Mouse (Mus musculus) MEL (cell line): ENCODE results near the gene Mt1. TPM values are rescaled to one million over a fixed set of nuclear protein-coding genes. Genes with fewer than 3 reads are reported as not detected.

Experiments
- DNase-seq: peaks from one replicate; pipeline ENCODE4 v3.0.0; 2011; ENCODE audit warnings: low read depth, low spot score
- H3K27ac ChIP-seq: 2 replicates; pipeline ENCODE4 v1.5.1; 2012; ENCODE audit warnings: low read depth, mild to moderate bottlenecking, control low read depth, low read length, moderate library complexity; ENCODE audit not compliant: control insufficient read depth
- H3K27me3 ChIP-seq, 2 experiments: fragments of 150-350 bp in 1 of 2; sonication (generic) in 1 of 2; 2 replicates each; pipeline ENCODE4 v1.6.1; 2012; ENCODE audit warnings: low read length in 2 of 2, mild to moderate bottlenecking in 2 of 2, improper control_type of control experiment in 1 of 2, moderate library complexity in 1 of 2; ENCODE audit not compliant: insufficient read depth in 2 of 2, control insufficient read depth in 1 of 2
- H3K36me3 ChIP-seq, 2 experiments: 2 replicates each; pipeline ENCODE4 v1.6.1; 2012 to 2014; ENCODE audit warnings: low read length in 2 of 2, improper control_type of control experiment in 1 of 2, inconsistent platforms in 1 of 2, mild to moderate bottlenecking in 1 of 2; ENCODE audit not compliant: insufficient read depth in 2 of 2, control insufficient read depth in 1 of 2
- H3K4me1 ChIP-seq, 2 experiments: fragments of 150-350 bp in 1 of 2; sonication (generic) in 1 of 2; 2 replicates each; pipeline ENCODE4 v1.6.1; 2012; ENCODE audit warnings: low read length in 2 of 2, improper control_type of control experiment in 1 of 2, mild to moderate bottlenecking in 1 of 2; ENCODE audit not compliant: insufficient read depth in 2 of 2, control insufficient read depth in 1 of 2
- H3K4me3 ChIP-seq, 2 experiments: fragments of 150-350 bp in 1 of 2; sonication (generic) in 1 of 2; 2 replicates each; pipeline ENCODE4 v1.5.1; 2012; ENCODE audit warnings: low read depth in 2 of 2, low read length in 2 of 2, mild to moderate bottlenecking in 2 of 2, moderate library complexity in 2 of 2, control low read depth in 1 of 2, improper control_type of control experiment in 1 of 2; ENCODE audit not compliant: control insufficient read depth in 1 of 2, insufficient read depth in 1 of 2
- H3K79me2 ChIP-seq: 2 replicates; pipeline ENCODE4 v1.6.1; 2012; ENCODE audit warnings: mild to moderate bottlenecking, low read length, moderate library complexity; ENCODE audit not compliant: control insufficient read depth, poor library complexity, insufficient read depth
- H3K9ac ChIP-seq: 2 replicates; pipeline ENCODE4 v1.6.1; 2012; ENCODE audit warnings: low read depth, mild to moderate bottlenecking, control low read depth, low read length, moderate library complexity; ENCODE audit not compliant: control insufficient read depth, poor library complexity, severe bottlenecking
- H3K9me3 ChIP-seq: fragments of 150-350 bp; sonication (generic); replicated peaks from 2 replicates; pipeline ENCODE4 v1.6.1; 2012; ENCODE audit warnings: mild to moderate bottlenecking, low read length, improper control_type of control experiment, moderate library complexity; ENCODE audit not compliant: insufficient read depth
- BHLHE40 ChIP-seq: IDR thresholded peaks from 2 replicates; pipeline ENCODE4 v1.6.1; 2012; ENCODE audit warnings: low read depth, mild to moderate bottlenecking, inconsistent platforms, low read length, improper control_type of control experiment, borderline replicate concordance
- CHD2 ChIP-seq: IDR thresholded peaks from 2 replicates; pipeline ENCODE4 v1.6.1; 2011; ENCODE audit warnings: low read length, improper control_type of control experiment
- CTCF ChIP-seq, 3 experiments: IDR thresholded peaks in 2 of 3; conservative IDR thresholded peaks in 1 of 3; 2 replicates each; pipeline ENCODE4 v1.5.1; 2011 to 2012; ENCODE audit warnings: low read length in 3 of 3, low read depth in 2 of 3, mild to moderate bottlenecking in 2 of 3, improper control_type of control experiment in 1 of 3, inconsistent platforms in 1 of 3, mixed read lengths in 1 of 3, moderate library complexity in 1 of 3; ENCODE audit not compliant: control insufficient read depth in 1 of 3, insufficient read depth in 1 of 3, poor library complexity in 1 of 3, severe bottlenecking in 1 of 3
- ELF1 ChIP-seq: IDR thresholded peaks from 2 replicates; pipeline ENCODE4 v1.6.1; 2014; ENCODE audit warnings: low read depth, mild to moderate bottlenecking, inconsistent platforms, low read length, improper control_type of control experiment, moderate library complexity
- EP300 ChIP-seq, 2 experiments: IDR thresholded peaks; 2 replicates each; pipeline ENCODE4 v1.6.1; 2011; ENCODE audit warnings: improper control_type of control experiment in 2 of 2, low read length in 2 of 2, low read depth in 1 of 2, mild to moderate bottlenecking in 1 of 2
- ETS1 ChIP-seq: IDR thresholded peaks from 2 replicates; pipeline ENCODE4 v1.6.1; 2012; ENCODE audit warnings: low read depth, mild to moderate bottlenecking, inconsistent platforms, low read length, improper control_type of control experiment, moderate library complexity
- GABPA ChIP-seq: IDR thresholded peaks from 2 replicates; pipeline ENCODE4 v1.6.1; 2012; ENCODE audit warnings: low read depth, mild to moderate bottlenecking, inconsistent platforms, low read length, improper control_type of control experiment, moderate library complexity
- GATA1 ChIP-seq: IDR thresholded peaks from 2 replicates; pipeline ENCODE4 v1.6.1; 2011; ENCODE audit warnings: low read depth, low read length, improper control_type of control experiment
- HCFC1 ChIP-seq: IDR thresholded peaks from 2 replicates; pipeline ENCODE4 v1.6.1; 2012; ENCODE audit warnings: low read depth, mild to moderate bottlenecking, inconsistent platforms, low read length, improper control_type of control experiment, moderate library complexity
- JUND ChIP-seq: IDR thresholded peaks from 2 replicates; pipeline ENCODE4 v1.6.1; 2011; ENCODE audit warnings: low read depth, mild to moderate bottlenecking, improper control_type of control experiment, low read length
- KAT2A ChIP-seq: conservative IDR thresholded peaks from 2 replicates; pipeline ENCODE4 v1.6.1; 2012; ENCODE audit warnings: low read depth, low read length, improper control_type of control experiment, inconsistent platforms
- MAFK ChIP-seq: IDR thresholded peaks from 2 replicates; pipeline ENCODE4 v1.6.1; 2011; ENCODE audit warnings: low read depth, mild to moderate bottlenecking, low read length, improper control_type of control experiment, borderline replicate concordance
- MAX ChIP-seq: IDR thresholded peaks from 2 replicates; pipeline ENCODE4 v1.6.1; 2011; ENCODE audit warnings: low read length, improper control_type of control experiment
- MAZ ChIP-seq: IDR thresholded peaks from 2 replicates; pipeline ENCODE4 v1.6.1; 2012; ENCODE audit warnings: low read depth, mild to moderate bottlenecking, inconsistent platforms, low read length, improper control_type of control experiment
- MEF2A ChIP-seq: IDR thresholded peaks from 2 replicates; pipeline ENCODE4 v1.6.1; 2014; ENCODE audit warnings: low read depth, mild to moderate bottlenecking, inconsistent platforms, low read length, improper control_type of control experiment; ENCODE audit not compliant: poor library complexity, insufficient replicate concordance, severe bottlenecking; ENCODE audit errors: extremely low read depth
- MXI1 ChIP-seq: IDR thresholded peaks from 2 replicates; pipeline ENCODE4 v1.6.1; 2011; ENCODE audit warnings: mild to moderate bottlenecking, low read depth, low read length, improper control_type of control experiment
- MYB ChIP-seq: IDR thresholded peaks from 2 replicates; pipeline ENCODE4 v1.6.1; 2011; ENCODE audit warnings: mild to moderate bottlenecking, low read depth, low read length, improper control_type of control experiment
- MYC ChIP-seq: IDR thresholded peaks from 2 replicates; pipeline ENCODE4 v1.6.1; 2011; ENCODE audit warnings: low read depth, mild to moderate bottlenecking, low read length, improper control_type of control experiment, moderate library complexity
- NELFE ChIP-seq: IDR thresholded peaks from 2 replicates; pipeline ENCODE4 v1.6.1; 2011; ENCODE audit warnings: low read depth, low read length, improper control_type of control experiment
- NRF1 ChIP-seq: IDR thresholded peaks from 2 replicates; pipeline ENCODE4 v1.6.1; 2014; ENCODE audit warnings: low read depth, mild to moderate bottlenecking, inconsistent platforms, low read length, improper control_type of control experiment, moderate library complexity; ENCODE audit not compliant: poor library complexity, insufficient read depth, severe bottlenecking
- POLR2A ChIP-seq, 2 experiments: IDR thresholded peaks; 2 replicates each; pipeline ENCODE4 v1.6.1; 2011 to 2012; ENCODE audit warnings: low read length in 2 of 2, mild to moderate bottlenecking in 2 of 2, control low read depth in 1 of 2, improper control_type of control experiment in 1 of 2, low read depth in 1 of 2, moderate library complexity in 1 of 2; ENCODE audit not compliant: control insufficient read depth in 1 of 2, insufficient read depth in 1 of 2, poor library complexity in 1 of 2
- POLR2AphosphoS2 ChIP-seq: IDR thresholded peaks from 2 replicates; pipeline ENCODE4 v1.6.1; 2011; ENCODE audit warnings: low read length, improper control_type of control experiment
- POLR2AphosphoS5 ChIP-seq: IDR thresholded peaks from 2 replicates; pipeline ENCODE4 v1.6.1; 2012; ENCODE audit warnings: low read depth, borderline replicate concordance, mild to moderate bottlenecking, inconsistent platforms, low read length, moderate library complexity, mixed read lengths
- RAD21 ChIP-seq: IDR thresholded peaks from 2 replicates; pipeline ENCODE4 v1.6.1; 2011; ENCODE audit warnings: mild to moderate bottlenecking, low read depth, low read length, improper control_type of control experiment
- RCOR1 ChIP-seq: IDR thresholded peaks from 2 replicates; pipeline ENCODE4 v1.6.1; 2012; ENCODE audit warnings: low read depth, mild to moderate bottlenecking, inconsistent platforms, low read length, improper control_type of control experiment
- SIN3A ChIP-seq: IDR thresholded peaks from 2 replicates; pipeline ENCODE4 v1.6.1; 2012; ENCODE audit warnings: low read length, improper control_type of control experiment, inconsistent platforms
- SMC3 ChIP-seq: IDR thresholded peaks from 2 replicates; pipeline ENCODE4 v1.6.1; 2011; ENCODE audit warnings: low read depth, low read length, improper control_type of control experiment
- TAL1 ChIP-seq: IDR thresholded peaks from 2 replicates; pipeline ENCODE4 v1.6.1; 2012; ENCODE audit warnings: mild to moderate bottlenecking, inconsistent platforms, low read length, moderate library complexity, mixed read lengths
- TCF12 ChIP-seq: IDR thresholded peaks from 2 replicates; pipeline ENCODE4 v1.6.1; 2014; ENCODE audit warnings: low read depth, mild to moderate bottlenecking, inconsistent platforms, low read length, improper control_type of control experiment, moderate library complexity
- USF1 ChIP-seq: IDR thresholded peaks from 2 replicates; pipeline ENCODE4 v1.6.1; 2014; ENCODE audit warnings: low read depth, mild to moderate bottlenecking, inconsistent platforms, low read length, improper control_type of control experiment, moderate library complexity
- USF2 ChIP-seq, 2 experiments: IDR thresholded peaks; 2 replicates each; pipeline ENCODE4 v1.6.1; 2011 to 2012; ENCODE audit warnings: improper control_type of control experiment in 2 of 2, low read length in 2 of 2, borderline replicate concordance in 1 of 2, inconsistent platforms in 1 of 2, low read depth in 1 of 2, mild to moderate bottlenecking in 1 of 2; ENCODE audit not compliant: insufficient read depth in 1 of 2
- ZC3H11A ChIP-seq: IDR thresholded peaks from 2 replicates; pipeline ENCODE4 v1.6.1; 2012; ENCODE audit warnings: low read depth, mild to moderate bottlenecking, inconsistent platforms, low read length, improper control_type of control experiment
- ZKSCAN1 ChIP-seq: IDR thresholded peaks from 2 replicates; pipeline ENCODE4 v1.6.1; 2012; ENCODE audit warnings: low read depth, mild to moderate bottlenecking, inconsistent platforms, low read length, improper control_type of control experiment, moderate library complexity
- ZMIZ1 ChIP-seq: IDR thresholded peaks from 2 replicates; pipeline ENCODE4 v1.6.1; 2012; ENCODE audit warnings: low read depth, mild to moderate bottlenecking, inconsistent platforms, low read length, improper control_type of control experiment, moderate library complexity
- ZNF384 ChIP-seq: IDR thresholded peaks from 2 replicates; pipeline ENCODE4 v1.6.1; 2012; ENCODE audit warnings: low read depth, mild to moderate bottlenecking, inconsistent platforms, low read length, improper control_type of control experiment
- polyA plus RNA-seq, 2 experiments: library from polyadenylated mRNA; stranded (reverse) in 1 of 2; unstranded in 1 of 2; fragments of >175 nt in 1 of 2; fragments of >200 nt in 1 of 2; gene quantifications; 2 replicates each; pipeline versions ENCODE4 v1.2.1 to v1.2.4; 2012; ENCODE audit warnings: low replicate concordance in 2 of 2, low read depth in 1 of 2; ENCODE audit not compliant: insufficient read length in 2 of 2, insufficient read depth in 1 of 2, missing spikeins in 1 of 2
- total RNA-seq: library from RNA; depleted of rRNA; stranded (reverse); fragments of 300-350 nt; gene quantifications from 2 replicates; pipeline ENCODE4 v1.2.3, GENCODE M21; 2012; rRNA removed

Mt1 gene
- total RNA-seq (1,017 and 1,342 TPM in 2 replicates), polyA plus RNA-seq (1,000 to 10,000 TPM; 1,189 to 2,940 TPM)

- Histone ChIP-seq H3K4me1 (peaks cover 0 to 22% of the 10 kb centered on the region in 2 experiments; a peak in 2 of 4 replicates), H3K9me3 (no peaks in the 10 kb centered on the region), H3K27me3 (no peaks in the 10 kb centered on the region), H3K36me3 (peaks cover 0 to 11% of the 10 kb centered on the region in 2 experiments; a peak in 2 of 4 replicates), H3K27ac (peak within 1 kb of the TSS; percentile 97), H3K4me3 (peak within 1 kb of the TSS; percentile 82 to 88), H3K9ac (peak within 1 kb of the TSS; percentile 91), H3K79me2 (peaks cover 17% of the 10 kb centered on the region)
- peak; percentile 99 for DNase-seq
- TF ChIP-seq MAZ (no peak), ZKSCAN1 (no peak), NRF1 (peak; percentile 42; the same call in 1 of the 2 replicates), GATA1 (peak; percentile 82), USF2 (IDR thresholded peaks at IDR 0.05; ENCODE audit: borderline replicate concordance in 1 of 2, insufficient read depth in 1 of 2, low read depth in 1 of 2, low read length in 2 of 2) (no peak), ELF1 (no peak), MEF2A (no peak), POLR2AphosphoS2 (peak; percentile 98), SIN3A (peak; percentile 84; the same call in 1 of the 2 replicates), ZMIZ1 (peak; percentile 98), POLR2AphosphoS5 (peak; percentile 93; the same call in 1 of the 2 replicates), KAT2A (no peak), GABPA (no peak), ZC3H11A (no peak), MYC (peak; percentile 92), ZNF384 (no peak), EP300 (IDR thresholded peaks at IDR 0.05; ENCODE audit: low read depth in 1 of 2, low read length in 2 of 2) (peak; percentile 60 to 84; a peak in 3 of 4 replicates), TAL1 (peak; percentile 61), USF1 (peak; percentile 90), CTCF (IDR thresholded peaks at IDR 0.05 in 2 of 3, conservative IDR thresholded peaks at IDR 0.05 in 1 of 3; ENCODE audit: control insufficient read depth in 1 of 3, insufficient read depth in 1 of 3, low read depth in 2 of 3, low read length in 3 of 3, poor library complexity in 1 of 3, severe bottlenecking in 1 of 3) (no peak), RAD21 (no peak), POLR2A (IDR thresholded peaks at IDR 0.05; ENCODE audit: control insufficient read depth in 1 of 2, insufficient read depth in 1 of 2, low read depth in 1 of 2, low read length in 2 of 2, poor library complexity in 1 of 2) (peak; percentile 99), NELFE (peak; percentile 99), RCOR1 (peak; percentile 65), MAX (peak; percentile 89; the same call in 1 of the 2 replicates), MAFK (no peak), HCFC1 (peak; percentile 72), MXI1 (peak; percentile 88), BHLHE40 (peak; percentile 87; the same call in 1 of the 2 replicates), CHD2 (no peak), ETS1 (peak; percentile 74), MYB (peak; percentile 72), TCF12 (peak; percentile 76), SMC3 (no peak), JUND (no peak)
Observed at GRCm38 (mm10) chr8:94178857-94179712, at the start of gene Mt1. Gene Mt1, plus strand, starts transcription at chr8:94179082.
